Mouse (Mus musculus) Muller cell, postnatal 12 days (primary cell): Measurements from ENCODE around the gene Faap20.

Experiments
- DNase-seq: peaks from one replicate; pipeline ENCODE4 v3.0.0-alpha.2; 2015; ENCODE audit errors: inconsistent ontology term

Gene Faap20

GRCm38 (mm10) chr4:155286090-155286489 lies 36.5 kb downstream of the Faap20 start:
- DNase-seq = no peak

GRCm38 (mm10) chr4:155287713-155288112 lies 38.1 kb downstream of the Faap20 start:
- DNase-seq = no peak

GRCm38 (mm10) chr4:155288586-155288985 lies 39.0 kb downstream of the Faap20 start:
- no peak for DNase-seq

- no peak for DNase-seq
Measured at GRCm38 (mm10) chr4:155290045-155290444, 40.4 kb downstream of the Faap20 start.

- no peak for DNase-seq
Measured at GRCm38 (mm10) chr4:155292863-155293262, 43.3 kb downstream of the Faap20 start.

- no peak for DNase-seq
Measured at GRCm38 (mm10) chr4:155294381-155294780, 44.8 kb downstream of the Faap20 start.

- DNase-seq = no peak
Measured at GRCm38 (mm10) chr4:155295026-155295590, 45.5 kb downstream of the Faap20 start.

- DNase-seq = no peak
Measured at GRCm38 (mm10) chr4:155295996-155296395, 46.4 kb downstream of the Faap20 start.

GRCm38 (mm10) chr4:155297057-155297456 lies 47.5 kb downstream of the Faap20 start:
- DNase-seq = no peak

- no peak for DNase-seq
Measured at GRCm38 (mm10) chr4:155298826-155299225, 49.2 kb downstream of the Faap20 start.

- no peak for DNase-seq
Measured at GRCm38 (mm10) chr4:155300421-155301097, 51.0 kb downstream of the Faap20 start.

- DNase-seq = no peak
Measured at GRCm38 (mm10) chr4:155301098-155301447, 51.5 kb downstream of the Faap20 start.

- DNase-seq = no peak
Measured at GRCm38 (mm10) chr4:155301965-155302364, 52.4 kb downstream of the Faap20 start.

- DNase-seq = no peak
Measured at GRCm38 (mm10) chr4:155304508-155305096, 55.0 kb downstream of the Faap20 start.

- no peak for DNase-seq
Measured at GRCm38 (mm10) chr4:155305531-155306031, 56.0 kb downstream of the Faap20 start.
